Mouse (Mus musculus) neural tube, embryonic 14.5 days (tissue): ENCODE data around the gene Dph2. TPM values are rescaled to one million over a fixed set of nuclear protein-coding genes. Genes with fewer than 3 reads are reported as not detected.

Experiments
- ATAC-seq: fragments of 200-750 bp; cut with Nextera tagmentation; 2 replicates; pipeline ENCODE4 v1.8.0; 2017; ENCODE audit warnings: low read depth, mild to moderate bottlenecking, moderate TSS enrichment, moderate library complexity
- H3K27ac ChIP-seq: fragments of 300-500 bp; sonication (generic); 2 replicates; pipeline ENCODE4 v1.5.1; 2014; ENCODE audit warnings: low read depth, mild to moderate bottlenecking, control low read depth, low read length, moderate library complexity, mixed read lengths
- H3K27me3 ChIP-seq: fragments of 300-500 bp; sonication (generic); 2 replicates; pipeline ENCODE4 v1.6.1; 2014; ENCODE audit warnings: low read length; ENCODE audit not compliant: control insufficient read depth, insufficient read depth
- H3K36me3 ChIP-seq: fragments of 300-500 bp; sonication (generic); 2 replicates; pipeline ENCODE4 v1.6.1; 2014; ENCODE audit warnings: low read length, mixed read lengths; ENCODE audit not compliant: control insufficient read depth, insufficient read depth
- H3K4me1 ChIP-seq: fragments of 300-500 bp; sonication (generic); 2 replicates; pipeline ENCODE4 v1.6.1; 2014; ENCODE audit warnings: low read length; ENCODE audit not compliant: control insufficient read depth, insufficient read depth
- H3K4me2 ChIP-seq: fragments of 300-500 bp; sonication (generic); 2 replicates; pipeline ENCODE4 v1.6.1; 2014; ENCODE audit warnings: mild to moderate bottlenecking, low read depth, low read length, control low read depth
- H3K4me3 ChIP-seq: fragments of 300-500 bp; sonication (generic); 2 replicates; pipeline ENCODE4 v1.5.1; 2014; ENCODE audit warnings: low read depth, low read length, control low read depth, mixed read lengths
- H3K9ac ChIP-seq: fragments of 300-500 bp; sonication (generic); replicated peaks from 2 replicates; pipeline ENCODE4 v1.6.1; 2014; ENCODE audit warnings: low read depth, mild to moderate bottlenecking, control low read depth, low read length, mixed read lengths
- H3K9me3 ChIP-seq: fragments of 300-500 bp; sonication (generic); 2 replicates; pipeline ENCODE4 v1.6.1; 2016; ENCODE audit warnings: low read length; ENCODE audit not compliant: control insufficient read depth
- WGBS: fragments of 180-500 bp; shearing (Covaris S2); extraction: QIAGEN DNeasy Blood & Tissue Kit; methylation state at CpG from one replicate; pipeline ENCODE4 v1.1.7; 2014; 5-methylcytosine and 5-hydroxymethylcytosine counted together
- polyA plus RNA-seq: library from polyadenylated mRNA; unstranded; fragments of >200 nt; fragmentation: Nextera tagmentation; extraction: Ambion mirVana; gene quantifications from 2 replicates; pipeline ENCODE4 v1.2.1, GENCODE M21; 2014

The Dph2 gene
- polyA plus RNA-seq, 1 experiment from 2014 or later: 21.5 TPM

- no peaks in the 10 kb centered on the region for H3K27me3 ChIP-seq
- H3K9me3 ChIP-seq: no peaks in the 10 kb centered on the region
- H3K4me3 ChIP-seq: peak within 1 kb of the TSS; percentile 84
- peak within 1 kb of the TSS; percentile 88 for H3K9ac ChIP-seq
- peak; percentile 97 for ATAC-seq
- peaks cover 9% of the 10 kb centered on the region; the same call in 1 of the 2 replicates for H3K36me3 ChIP-seq
- peaks cover 40% of the 10 kb centered on the region for H3K4me1 ChIP-seq
- under 1% methylated on average over 57 of the region's 61 CpGs for WGBS
- H3K4me2 ChIP-seq: peak within 1 kb of the TSS; percentile 98
- peak within 1 kb of the TSS; percentile 85 for H3K27ac ChIP-seq
These were observed 23.0 kb upstream of the Dph2 start, which contains the start of gene Ipo13 for GRCm38 (mm10) chr4:117914591-117915442. Gene Ipo13 (minus strand): TSS chr4:117914999.

GRCm38 (mm10) chr4:117914031-117914430 lies 22.2 kb upstream of the Dph2 start:
- H3K27ac ChIP-seq: no peak overlapping the region
- peak overlapping the region; percentile 88 for H3K9ac ChIP-seq
- H3K36me3 ChIP-seq: peaks cover 9% of the 10 kb centered on the region; the same call in 1 of the 2 replicates
- peaks cover 48% of the 10 kb centered on the region for H3K4me1 ChIP-seq
- H3K4me3 ChIP-seq: peak overlapping the region; percentile 84
- no peak for ATAC-seq
- peak overlapping the region; percentile 98 for H3K4me2 ChIP-seq
- H3K27me3 ChIP-seq: no peaks in the 10 kb centered on the region
- WGBS: 17% methylated on average over 8 of the region's 8 CpGs
- no peaks in the 10 kb centered on the region for H3K9me3 ChIP-seq

GRCm38 (mm10) chr4:117913421-117913820 lies 21.6 kb upstream of the Dph2 start:
- Histone ChIP-seq H3K27ac (no peak overlapping the region), H3K4me1 (peaks cover 54% of the 10 kb centered on the region), H3K27me3 (no peaks in the 10 kb centered on the region), H3K4me3 (peak overlapping the region; percentile 84), H3K9ac (peak overlapping the region; percentile 88; the same call in 1 of the 2 replicates), H3K4me2 (peak overlapping the region; percentile 98), H3K9me3 (no peaks in the 10 kb centered on the region), H3K36me3 (peaks cover 9% of the 10 kb centered on the region; the same call in 1 of the 2 replicates)
- no peak for ATAC-seq
- 54% methylated on average over 3 of the region's 3 CpGs for WGBS

- no peaks in the 10 kb centered on the region for H3K27me3 ChIP-seq
- no peaks in the 10 kb centered on the region for H3K9me3 ChIP-seq
- peaks cover 60% of the 10 kb centered on the region for H3K4me1 ChIP-seq
- peak overlapping the region; percentile 84; the same call in 1 of the 2 replicates for H3K4me3 ChIP-seq
- H3K9ac ChIP-seq: no peak overlapping the region; the same call in 1 of the 2 replicates
- ATAC-seq: no peak
- no peak overlapping the region for H3K27ac ChIP-seq
- H3K4me2 ChIP-seq: peak overlapping the region; percentile 98
- H3K36me3 ChIP-seq: peaks cover 9% of the 10 kb centered on the region; the same call in 1 of the 2 replicates
- 56% methylated on average over 7 of the region's 7 CpGs for WGBS
These were observed 20.9 kb upstream of the Dph2 start for GRCm38 (mm10) chr4:117912685-117913273.

GRCm38 (mm10) chr4:117912131-117912561 lies 20.3 kb upstream of the Dph2 start:
- Histone ChIP-seq H3K9ac (no peak overlapping the region), H3K27me3 (no peaks in the 10 kb centered on the region), H3K4me3 (no peak overlapping the region), H3K27ac (no peak overlapping the region), H3K4me1 (peaks cover 60% of the 10 kb centered on the region), H3K36me3 (peaks cover 9% of the 10 kb centered on the region; the same call in 1 of the 2 replicates), H3K9me3 (no peaks in the 10 kb centered on the region), H3K4me2 (peak overlapping the region; percentile 98; the same call in 1 of the 2 replicates)
- no peak for ATAC-seq
- 86% methylated on average over 13 of the region's 13 CpGs for WGBS

GRCm38 (mm10) chr4:117908834-117909453 lies 17.1 kb upstream of the Dph2 start:
- Histone ChIP-seq H3K4me3 (peak overlapping the region; percentile 17), H3K4me1 (peaks cover 52% of the 10 kb centered on the region), H3K27ac (peak overlapping the region; percentile 49), H3K4me2 (peak overlapping the region; percentile 35), H3K9me3 (no peaks in the 10 kb centered on the region), H3K9ac (0 out of 2 replicates have a peak overlapping the region, but pooled peaks have one; percentile 25), H3K27me3 (no peaks in the 10 kb centered on the region), H3K36me3 (peaks cover 20% of the 10 kb centered on the region)
- ATAC-seq: peak; percentile 86
- 44% methylated on average over 8 of the region's 8 CpGs for WGBS

- 89% methylated on average over 3 of the region's 3 CpGs for WGBS
- no peak overlapping the region for H3K4me2 ChIP-seq
- no peak overlapping the region for H3K9ac ChIP-seq
- H3K4me3 ChIP-seq: no peak overlapping the region
- ATAC-seq: no peak
- peaks cover 25% of the 10 kb centered on the region for H3K4me1 ChIP-seq
- no peak overlapping the region for H3K27ac ChIP-seq
- H3K9me3 ChIP-seq: no peaks in the 10 kb centered on the region
- H3K36me3 ChIP-seq: peaks cover 35% of the 10 kb centered on the region
- H3K27me3 ChIP-seq: no peaks in the 10 kb centered on the region
These were observed 14.4 kb upstream of the Dph2 start for GRCm38 (mm10) chr4:117906196-117906595.

- no peaks in the 10 kb centered on the region for H3K27me3 ChIP-seq
- H3K4me1 ChIP-seq: peaks cover 19% of the 10 kb centered on the region
- H3K4me3 ChIP-seq: no peak overlapping the region
- H3K9ac ChIP-seq: no peak overlapping the region
- H3K4me2 ChIP-seq: no peak overlapping the region
- no peak for ATAC-seq
- H3K36me3 ChIP-seq: peaks cover 46% of the 10 kb centered on the region
- H3K9me3 ChIP-seq: no peaks in the 10 kb centered on the region
- WGBS: 94% methylated on average over 8 of the region's 8 CpGs
- no peak overlapping the region for H3K27ac ChIP-seq
These were observed 12.9 kb upstream of the Dph2 start for GRCm38 (mm10) chr4:117904761-117905160.
